Mouse (Mus musculus) hindbrain, embryonic 10.5 days (tissue): ENCODE data around the gene 6430628N08Rik. TPM values are rescaled to one million over a fixed set of nuclear protein-coding genes. Genes with fewer than 3 reads are reported as not detected.

Experiments
- DNase-seq: peaks from one replicate; pipeline ENCODE4 v3.0.0-alpha.2; 2017; ENCODE audit warnings: low spot score
- H3K27ac ChIP-seq: fragments of 300-500 bp; sonication (generic); 2 replicates; pipeline ENCODE4 v1.5.1; 2016; ENCODE audit warnings: mild to moderate bottlenecking, moderate library complexity
- H3K27me3 ChIP-seq: fragments of 300-500 bp; sonication (generic); 2 replicates; pipeline ENCODE4 v1.6.1; 2016; ENCODE audit warnings: mild to moderate bottlenecking; ENCODE audit not compliant: poor library complexity, insufficient read depth, severe bottlenecking
- H3K36me3 ChIP-seq: fragments of 300-500 bp; sonication (generic); 2 replicates; pipeline ENCODE4 v1.6.1; 2016; ENCODE audit warnings: mild to moderate bottlenecking, moderate library complexity
- H3K4me1 ChIP-seq: fragments of 300-500 bp; sonication (generic); replicated peaks from 2 replicates; pipeline ENCODE4 v1.6.1; 2016; ENCODE audit warnings: mild to moderate bottlenecking
- H3K4me3 ChIP-seq: fragments of 300-500 bp; sonication (generic); 2 replicates; pipeline ENCODE4 v1.5.1; 2016; ENCODE audit warnings: mild to moderate bottlenecking, moderate library complexity
- H3K9me3 ChIP-seq: fragments of 300-500 bp; sonication (generic); 2 replicates; pipeline ENCODE4 v1.6.1; 2016; ENCODE audit warnings: mild to moderate bottlenecking, moderate library complexity
- WGBS: fragments of 180-500 bp; shearing (Covaris S2); methylation state at CpG from one replicate; pipeline ENCODE4 v1.1.7; 2016; 5-methylcytosine and 5-hydroxymethylcytosine counted together
- polyA plus RNA-seq: library from polyadenylated mRNA; unstranded; fragments of >200 nt; fragmentation: Nextera tagmentation; extraction: Ambion mirVana; gene quantifications from 2 replicates; pipeline ENCODE4 v1.2.1, GENCODE M21; 2016

The 6430628N08Rik gene
- polyA plus RNA-seq, 1 experiment from 2014 or later, result not detected

DNA sequence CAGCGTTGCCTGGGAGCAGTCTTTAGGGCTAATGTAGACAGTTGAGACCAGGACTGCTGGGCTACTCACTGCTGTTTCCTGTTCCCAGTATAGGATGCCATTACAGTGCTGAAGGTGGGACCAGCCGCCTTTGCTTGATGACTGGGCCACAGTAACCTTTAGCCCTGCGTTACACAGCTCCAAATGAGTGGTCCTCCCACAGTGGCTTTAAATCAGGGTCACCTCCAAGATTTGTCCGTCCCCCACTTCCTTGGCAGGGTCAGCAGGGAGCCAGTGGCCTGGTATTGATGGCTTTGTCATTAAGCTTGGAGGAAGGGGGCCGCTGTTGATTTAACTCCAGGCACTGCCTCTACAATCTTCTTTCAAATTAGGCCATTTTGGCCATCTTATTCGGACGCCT, 27.1 kb upstream of the 6430628N08Rik start:
- H3K27me3 ChIP-seq, result no peaks in the 10 kb centered on the region
- no peak overlapping the region for H3K27ac ChIP-seq
- H3K4me3 ChIP-seq, result no peak overlapping the region
- no peaks in the 10 kb centered on the region for H3K4me1 ChIP-seq
- H3K36me3 ChIP-seq, result peaks cover 60% of the 10 kb centered on the region
- H3K9me3 ChIP-seq, result no peaks in the 10 kb centered on the region
- WGBS, result 77% methylated on average over 7 of the region's 7 CpGs
- no peak for DNase-seq

DNA sequence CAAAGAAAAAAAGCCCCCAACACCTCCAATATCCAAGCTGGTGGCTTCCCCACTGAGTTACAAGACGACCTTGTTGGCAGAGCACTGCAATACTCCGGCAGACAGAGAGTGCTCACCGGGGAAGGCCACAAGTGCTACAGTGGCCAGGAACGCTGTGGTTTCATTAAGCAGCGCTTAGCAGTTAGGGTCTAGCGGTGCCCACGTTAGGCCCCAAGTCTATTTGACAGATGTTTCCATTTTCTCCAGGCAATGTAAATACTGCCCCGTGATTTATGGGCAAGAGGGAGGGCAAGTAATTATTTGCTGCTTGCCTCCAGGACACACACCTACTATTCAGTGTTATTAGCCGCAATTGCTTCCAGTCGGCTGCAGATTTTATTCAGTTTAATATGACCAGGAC, 26.6 kb upstream of the 6430628N08Rik start:
- 66% methylated on average over 10 of the region's 10 CpGs for WGBS

DNA sequence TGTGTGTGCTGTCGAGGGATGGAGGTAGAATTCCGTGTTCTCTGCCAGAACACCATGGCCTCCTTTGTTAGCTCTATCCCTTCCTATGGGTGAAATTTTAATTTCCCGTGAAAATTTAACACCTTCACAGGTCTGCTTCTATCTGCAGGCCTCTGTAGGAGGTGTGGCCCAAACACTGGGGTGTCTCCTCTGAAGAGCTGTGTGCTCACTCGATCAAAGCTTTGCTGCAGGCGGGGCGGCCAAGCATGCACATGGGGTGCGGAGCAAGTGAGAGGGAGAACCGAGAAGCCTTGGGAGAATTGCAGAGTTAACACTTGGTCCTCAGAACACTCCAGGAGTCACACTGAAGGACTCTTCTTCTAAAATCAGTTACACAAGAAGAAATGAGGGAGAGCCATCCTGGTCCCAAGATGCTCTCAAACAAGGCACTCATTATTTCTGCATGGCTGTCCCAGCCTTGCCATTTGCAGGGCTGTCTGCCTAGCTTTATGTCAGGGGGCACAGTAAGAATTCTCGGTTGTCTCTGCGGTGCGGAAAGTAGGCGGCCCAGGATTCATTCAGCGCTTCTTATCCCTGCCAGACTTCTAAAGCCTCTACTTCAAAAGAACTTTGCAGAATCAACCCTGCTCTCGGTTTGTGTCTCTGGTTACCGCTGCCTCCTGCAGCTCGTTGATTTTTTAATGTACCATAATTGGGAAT, 20.8 kb upstream of the 6430628N08Rik start:
- Histone ChIP-seq H3K9me3 (no peaks in the 10 kb centered on the region), H3K36me3 (peaks cover 44% of the 10 kb centered on the region)
- DNase-seq, result no peak

More for the DNA sequence above, 26.6 kb upstream of the 6430628N08Rik start:
- Histone ChIP-seq H3K4me3 (no peak overlapping the region), H3K36me3 (peaks cover 58% of the 10 kb centered on the region), H3K27me3 (no peaks in the 10 kb centered on the region), H3K27ac (no peak overlapping the region), H3K4me1 (no peaks in the 10 kb centered on the region), H3K9me3 (no peaks in the 10 kb centered on the region)
- no peak for DNase-seq

DNA sequence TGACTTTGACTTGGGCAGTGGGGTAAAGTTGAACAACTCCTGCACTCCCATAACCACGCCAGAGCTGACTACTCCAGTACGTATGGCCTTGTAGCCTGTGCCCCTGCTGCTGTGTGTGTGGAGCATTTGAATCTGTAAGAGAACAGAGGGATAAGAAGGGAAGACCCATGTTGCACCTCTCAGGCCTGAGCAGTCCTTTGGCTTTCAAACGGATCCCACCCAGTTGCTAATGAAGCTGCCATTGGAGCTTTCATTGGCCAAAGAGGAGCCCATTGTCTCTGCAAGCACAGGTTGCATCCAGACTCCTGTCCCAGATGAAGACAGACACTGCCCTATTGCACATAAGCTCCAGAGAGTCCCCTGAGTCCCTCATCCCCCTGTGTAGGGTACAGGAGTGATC, 17.2 kb upstream of the 6430628N08Rik start:
- H3K4me1 ChIP-seq, result peaks cover 35% of the 10 kb centered on the region
- peaks cover 52% of the 10 kb centered on the region for H3K36me3 ChIP-seq
- H3K27ac ChIP-seq, result no peak overlapping the region
- H3K9me3 ChIP-seq, result no peaks in the 10 kb centered on the region
- no peak overlapping the region for H3K4me3 ChIP-seq
- DNase-seq, result no peak
- 81% methylated on average over 3 of the region's 3 CpGs for WGBS
- H3K27me3 ChIP-seq, result peaks cover 11% of the 10 kb centered on the region; the same call in 1 of the 2 replicates

More for the DNA sequence above, 20.8 kb upstream of the 6430628N08Rik start:
- H3K27me3 ChIP-seq, result no peaks in the 10 kb centered on the region
- no peak overlapping the region for H3K4me3 ChIP-seq
- 18% methylated on average over 16 of the region's 16 CpGs for WGBS
- H3K4me1 ChIP-seq, result peaks cover 14% of the 10 kb centered on the region
- H3K27ac ChIP-seq, result peak overlapping the region; percentile 67

DNA sequence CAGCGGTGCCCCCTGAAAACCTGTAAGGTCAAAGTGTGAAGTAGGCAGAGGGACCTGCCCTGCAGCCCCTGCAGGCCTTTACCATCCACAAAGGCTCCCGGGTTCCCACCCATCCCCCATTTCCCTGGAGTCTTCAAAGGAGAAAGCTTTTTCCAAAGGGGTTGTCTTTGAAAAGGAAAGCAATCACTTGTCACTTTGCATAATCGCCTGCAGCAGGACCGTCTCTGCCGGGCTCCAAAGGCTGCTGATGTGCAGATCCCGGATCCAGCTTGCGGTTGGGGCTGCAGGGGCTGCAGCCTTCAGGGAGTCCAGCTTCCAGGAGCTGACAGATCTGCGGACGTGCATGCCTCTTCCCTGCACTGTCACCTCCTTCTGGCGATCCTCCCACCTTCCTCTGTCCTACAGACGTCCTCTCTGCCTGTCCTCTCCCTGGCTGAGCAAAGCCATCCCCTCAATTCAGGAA, 12.2 kb upstream of the 6430628N08Rik start:
- H3K27ac ChIP-seq, result peak overlapping the region; percentile 89
- 0% methylated on average over 11 of the region's 11 CpGs for WGBS
- H3K27me3 ChIP-seq, result peaks cover 17% of the 10 kb centered on the region; the same call in 1 of the 2 replicates
- peak; percentile 81 for DNase-seq
- H3K4me3 ChIP-seq, result peak overlapping the region; percentile 22
- peaks cover 35% of the 10 kb centered on the region for H3K36me3 ChIP-seq
- no peaks in the 10 kb centered on the region for H3K9me3 ChIP-seq
- peaks cover 70% of the 10 kb centered on the region for H3K4me1 ChIP-seq

DNA sequence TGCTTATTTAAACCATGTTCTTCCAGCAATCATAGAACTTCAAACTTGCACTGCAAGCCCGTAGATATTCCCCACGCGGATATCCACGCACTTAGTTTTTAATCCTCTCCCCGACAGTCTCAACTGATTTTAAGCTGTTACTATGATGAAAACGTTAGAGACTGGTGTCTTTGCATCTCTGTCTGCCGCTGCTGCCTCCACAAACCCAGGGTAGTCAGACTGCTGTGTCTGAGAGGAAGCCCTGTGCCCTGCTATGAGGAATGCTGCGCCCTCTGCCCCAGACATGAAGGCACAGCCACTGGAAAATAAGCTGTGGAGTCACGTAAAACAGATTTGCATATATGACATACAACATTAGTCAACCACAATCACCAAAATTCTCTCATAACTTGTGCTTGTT, 11.6 kb upstream of the 6430628N08Rik start:
- Histone ChIP-seq H3K4me1 (peaks cover 71% of the 10 kb centered on the region), H3K27ac (peak overlapping the region; percentile 89), H3K36me3 (peaks cover 29% of the 10 kb centered on the region), H3K9me3 (no peaks in the 10 kb centered on the region), H3K27me3 (peaks cover 18% of the 10 kb centered on the region; the same call in 1 of the 2 replicates), H3K4me3 (no peak overlapping the region)
- no peak for DNase-seq
- 37% methylated on average over 9 of the region's 9 CpGs for WGBS

DNA sequence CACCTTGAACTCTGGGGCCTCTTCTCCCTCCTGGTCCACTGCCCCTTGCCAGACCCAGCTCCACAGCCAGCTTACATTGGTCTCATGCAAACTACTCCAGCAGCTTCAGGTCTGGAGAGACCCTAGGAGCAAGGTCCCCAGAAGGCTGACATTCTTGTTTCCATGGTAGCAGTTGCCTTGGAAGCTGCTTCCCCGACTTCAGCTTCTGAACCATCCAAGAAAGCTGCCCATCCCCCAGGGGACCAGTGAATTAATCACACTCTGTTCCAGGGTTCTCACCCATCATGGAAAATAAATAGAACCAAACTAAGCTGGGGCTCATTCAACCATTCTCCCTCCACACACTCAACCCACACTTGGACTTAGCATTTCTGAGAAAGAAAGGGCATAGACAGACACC, 9.3 kb upstream of the 6430628N08Rik start:
- Histone ChIP-seq H3K36me3 (peaks cover 6% of the 10 kb centered on the region), H3K27ac (peak overlapping the region; percentile 80), H3K27me3 (peaks cover 15% of the 10 kb centered on the region; the same call in 1 of the 2 replicates), H3K4me1 (peaks cover 76% of the 10 kb centered on the region), H3K4me3 (peak overlapping the region; percentile 16), H3K9me3 (no peaks in the 10 kb centered on the region)
- WGBS, result 10% methylated on average over 1 of the region's 1 CpGs
- DNase-seq, result peak; percentile 75

DNA sequence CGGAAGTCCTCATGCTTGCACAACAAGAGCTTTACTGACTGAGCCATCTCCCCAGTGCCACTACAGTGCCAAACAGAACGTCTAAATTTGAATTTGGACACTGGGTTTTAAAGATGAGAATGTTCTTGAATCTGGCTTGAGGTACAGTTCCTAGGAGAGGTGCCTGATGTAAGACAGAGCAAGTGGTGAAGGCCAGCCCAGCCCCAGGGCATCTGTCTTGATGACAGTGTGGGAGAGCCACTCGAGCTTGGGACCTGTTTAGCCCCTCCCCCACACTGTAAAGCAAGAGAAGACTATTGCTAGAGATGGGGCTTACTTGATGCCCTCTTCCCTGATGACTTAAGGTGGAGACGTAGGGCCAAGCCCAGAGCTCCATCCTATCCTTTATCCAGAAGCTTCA, 8.3 kb upstream of the 6430628N08Rik start:
- peaks cover 65% of the 10 kb centered on the region for H3K4me1 ChIP-seq
- no peaks in the 10 kb centered on the region for H3K36me3 ChIP-seq
- peak overlapping the region; percentile 72 for H3K27ac ChIP-seq
- no peak overlapping the region for H3K4me3 ChIP-seq
- 67% methylated on average over 4 of the region's 4 CpGs for whole genome bisulfite sequencing
- no peaks in the 10 kb centered on the region for H3K9me3 ChIP-seq
- 0 out of 2 replicates have a peak, but pooled peaks cover 10% of the 10 kb centered on the region for H3K27me3 ChIP-seq
- no peak for DNase-seq

DNA sequence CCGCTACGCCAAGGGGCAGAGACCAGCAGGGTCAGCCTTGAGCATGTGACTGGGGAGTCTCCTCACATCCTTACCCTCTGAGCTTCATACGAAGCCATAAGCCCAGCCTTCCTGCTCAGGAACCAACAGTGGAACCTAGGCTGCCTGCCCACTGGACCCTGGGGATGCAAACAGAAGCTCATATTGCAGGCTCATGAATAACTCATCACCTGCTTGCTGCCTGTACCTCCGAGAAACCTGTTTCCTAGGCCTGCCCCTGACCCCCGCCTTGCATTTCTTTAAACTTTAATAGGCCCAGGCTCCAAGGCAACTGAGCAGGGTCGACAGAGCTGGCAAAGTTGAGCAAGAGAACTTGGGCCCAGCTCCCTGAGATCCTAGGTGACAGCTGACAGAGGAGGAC, 6.4 kb upstream of the 6430628N08Rik start, which contains the start of gene Kncn:
Gene Kncn, plus strand, starts transcription at position 379 of the 400 bp plus-strand sequence.
- H3K9me3 ChIP-seq, result no peaks in the 10 kb centered on the region
- 70% methylated on average over 6 of the region's 6 CpGs for whole genome bisulfite sequencing
- peaks cover 22% of the 10 kb centered on the region for H3K27me3 ChIP-seq
- H3K4me3 ChIP-seq, result no peak within 1 kb of the TSS
- peaks cover 47% of the 10 kb centered on the region for H3K4me1 ChIP-seq
- no peaks in the 10 kb centered on the region for H3K36me3 ChIP-seq
- no peak within 1 kb of the TSS for H3K27ac ChIP-seq
- no peak for DNase-seq

DNA sequence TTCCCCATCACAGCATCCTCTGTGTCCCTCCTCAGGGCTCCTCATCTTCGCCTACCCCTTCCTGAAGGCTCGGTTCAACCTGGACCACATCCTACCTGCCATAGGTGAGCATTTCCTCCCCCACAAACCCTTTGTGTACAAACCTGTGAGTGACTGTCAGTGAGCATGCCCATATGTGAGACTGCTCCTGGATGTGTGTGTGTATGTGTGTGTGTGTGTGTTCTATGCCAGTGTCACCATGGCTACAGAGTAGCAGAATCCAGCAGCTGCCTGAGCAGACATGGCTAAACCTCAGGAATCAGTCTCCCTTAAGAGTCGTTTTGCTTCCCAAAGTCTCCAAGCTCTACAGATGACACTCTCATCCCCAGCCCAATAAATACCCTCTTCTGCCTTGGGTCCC, 4.6 kb upstream of the 6430628N08Rik start:
- H3K9me3 ChIP-seq, result no peaks in the 10 kb centered on the region
- H3K4me3 ChIP-seq, result no peak overlapping the region
- H3K36me3 ChIP-seq, result no peaks in the 10 kb centered on the region
- H3K27me3 ChIP-seq, result peaks cover 36% of the 10 kb centered on the region
- 83% methylated on average over 3 of the region's 3 CpGs for whole genome bisulfite sequencing
- H3K4me1 ChIP-seq, result peaks cover 40% of the 10 kb centered on the region
- no peak for DNase-seq
- no peak overlapping the region for H3K27ac ChIP-seq

DNA sequence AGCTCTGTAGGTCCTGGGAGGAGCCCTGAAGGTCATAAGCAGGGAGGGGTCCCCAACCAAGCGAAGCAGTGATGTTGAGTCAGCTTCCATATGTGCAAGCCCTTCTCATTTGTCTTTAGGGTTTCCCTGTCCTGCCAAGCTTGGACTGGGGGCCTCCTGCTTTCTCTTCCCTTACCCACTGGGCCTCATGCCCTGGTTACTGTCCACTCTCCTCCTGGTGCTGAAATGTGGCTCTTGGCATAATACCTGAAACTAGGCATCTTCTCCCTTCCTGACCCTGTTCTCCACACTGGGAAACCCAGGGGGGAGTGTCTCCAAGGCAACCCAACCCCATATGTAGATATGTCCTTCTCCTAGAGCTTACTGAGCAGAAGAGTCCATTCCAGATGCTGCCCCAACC, 3.6 kb upstream of the 6430628N08Rik start:
- Histone ChIP-seq H3K27ac (no peak overlapping the region), H3K27me3 (peaks cover 47% of the 10 kb centered on the region), H3K4me3 (no peak overlapping the region), H3K9me3 (no peaks in the 10 kb centered on the region), H3K36me3 (no peaks in the 10 kb centered on the region), H3K4me1 (peaks cover 32% of the 10 kb centered on the region)
- no peak for DNase-seq
- 50% methylated on average over 1 of the region's 1 CpGs for WGBS

DNA sequence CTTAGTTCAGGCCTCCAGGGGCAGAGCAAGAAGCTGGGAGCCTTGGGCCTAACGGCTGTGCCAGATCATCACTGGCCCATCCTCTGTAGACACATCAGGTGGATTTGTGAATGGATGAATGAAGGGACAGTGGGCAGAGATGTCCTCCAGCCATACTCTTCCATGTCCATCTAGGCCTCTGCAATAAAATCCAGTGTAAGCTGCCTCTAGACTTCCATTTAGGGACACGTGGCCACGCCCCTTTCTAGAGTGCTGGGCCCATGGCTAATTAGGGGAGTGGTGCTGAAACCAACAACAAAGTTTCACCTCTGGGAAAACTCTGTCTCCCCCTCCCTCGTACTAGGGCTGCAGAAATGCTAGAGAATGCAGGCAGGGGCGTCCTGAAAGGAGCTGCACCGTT, 399 bp upstream of the 6430628N08Rik start:
- Histone ChIP-seq H3K27ac (peak overlapping the region; percentile 54; the same call in 1 of the 2 replicates), H3K9me3 (no peaks in the 10 kb centered on the region), H3K4me3 (peak overlapping the region; percentile 51), H3K27me3 (peaks cover 71% of the 10 kb centered on the region), H3K36me3 (no peaks in the 10 kb centered on the region), H3K4me1 (peaks cover 14% of the 10 kb centered on the region)
- WGBS, result 10% methylated on average over 6 of the region's 6 CpGs
- DNase-seq, result no peak

DNA sequence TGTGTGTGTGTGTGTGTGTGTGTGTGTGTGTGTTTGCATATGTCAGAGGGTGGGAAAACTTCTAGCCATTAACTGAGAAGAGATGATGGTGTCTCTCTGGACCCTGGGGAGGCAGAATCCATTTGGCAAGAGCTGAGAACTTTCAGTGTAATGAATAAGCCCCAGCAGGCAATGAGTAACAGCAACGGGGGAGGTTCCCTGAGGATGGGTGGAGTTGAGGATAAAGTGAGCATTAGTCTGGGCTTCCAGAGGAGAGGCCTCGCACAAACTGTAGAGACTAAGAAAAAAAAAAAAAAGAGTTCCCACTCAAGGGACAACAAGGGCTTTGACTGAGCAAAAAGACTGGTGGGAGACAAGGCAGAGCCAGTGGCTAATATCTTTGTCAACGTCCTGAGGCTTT, 3.8 kb downstream of the 6430628N08Rik start:
- no peak for DNase-seq
- peaks cover 29% of the 10 kb centered on the region for H3K4me1 ChIP-seq
- no peak overlapping the region for H3K4me3 ChIP-seq
- no peak overlapping the region for H3K27ac ChIP-seq
- 20% methylated on average over 3 of the region's 3 CpGs for WGBS
- no peaks in the 10 kb centered on the region for H3K36me3 ChIP-seq
- H3K27me3 ChIP-seq, result peaks cover 96% of the 10 kb centered on the region
- no peaks in the 10 kb centered on the region for H3K9me3 ChIP-seq
